Mouse (Mus musculus) heart, adult 2 months (tissue): ENCODE measurements around the gene Noxo1.

Source experiments
- CTCF ChIP-seq: fragments of 200-600 bp; IDR thresholded peaks from 2 replicates; pipeline ENCODE4 v1.8.1; 2022; ENCODE audit warnings: antibody characterized with exemption, mild to moderate bottlenecking, moderate library complexity
- POLR2A ChIP-seq: fragments of 200-500 bp; IDR thresholded peaks from 2 replicates; pipeline ENCODE4 v1.6.1; 2011; ENCODE audit warnings: mild to moderate bottlenecking, low read depth, low read length, control low read depth; ENCODE audit not compliant: insufficient read depth

DNA sequence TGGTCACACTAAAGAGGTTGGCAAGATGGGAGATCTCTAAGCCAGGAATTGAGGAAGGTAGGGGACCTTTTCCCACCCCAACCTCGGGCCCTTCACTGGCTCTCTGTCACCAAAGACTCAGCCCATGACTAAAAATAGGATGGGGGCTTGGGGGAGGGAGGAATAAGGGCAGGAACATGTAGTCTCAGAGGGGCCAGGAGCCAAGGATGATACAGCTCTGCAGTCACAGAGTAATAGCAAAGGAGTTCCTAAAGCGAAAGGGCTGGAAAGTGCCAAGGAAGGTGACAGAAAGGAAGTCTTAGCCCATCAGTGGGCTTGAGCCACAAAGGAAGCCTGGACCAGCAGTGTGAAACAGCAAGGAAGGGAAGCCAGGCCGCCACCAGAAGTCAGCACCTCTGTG is 44.2 kb upstream of the Noxo1 start:
- no peak for TF ChIP-seq POLR2A
- TF ChIP-seq CTCF: no peak
